Mouse (Mus musculus) C3H10T1/2 (cell line): ENCODE data around the gene Olfr460. TPM values are rescaled to one million over a fixed set of nuclear protein-coding genes. Genes with fewer than 3 reads are reported as not detected.

ENCODE experiments used
- polyA plus RNA-seq, 2 experiments: library from polyadenylated mRNA; unstranded; fragments of >200 nt; fragmentation: generic; extraction: Trizol; gene quantifications; one replicate each; pipeline ENCODE4 v1.2.1; 2012; ENCODE audit warnings: missing spikeins in 2 of 2

The Olfr460 gene
- not detected for polyA plus RNA-seq

GRCm38 (mm10) chr6:40569187-40569586 lies at the start of gene Olfr460:
Gene Olfr460 (plus strand): TSS chr6:40569487.

GRCm38 (mm10) chr6:40554950-40555349 lies 14.3 kb upstream of the Olfr460 start, which contains the start of gene Olfr461:
Gene Olfr461 (minus strand): TSS chr6:40555050.

GRCm38 (mm10) chr6:40585645-40586044 lies 16.4 kb downstream of the Olfr460 start, which contains the start of gene Clec5a:
Gene Clec5a (minus strand): TSS chr6:40585821.

GRCm38 (mm10) chr6:40613260-40613852 lies 44.1 kb downstream of the Olfr460 start, which contains the start of gene Tas2r138:
Gene Tas2r138 (minus strand): TSS chr6:40613310.

Other genes with a start within 250 kb of the Olfr460 start
- gene Agk, start 244.3 kb upstream of the Olfr460 start, polyA plus RNA-seq, result 1 to 10 TPM; 1.3 to 7.2 TPM
- gene E330009J07Rik, start 133.4 kb upstream of the Olfr460 start, polyA plus RNA-seq, result under 1 TPM; 0.32 to 0.34 TPM
- not detected for gene Wee2, start 130.4 kb upstream of the Olfr460 start, polyA plus RNA-seq
- 10 to 100 TPM in 1 of 2 experiments, 1 to 10 TPM in 1; 2.8 to 25.4 TPM for gene Ssbp1, start 98.1 kb upstream of the Olfr460 start, polyA plus RNA-seq
- gene Tas2r137, start 78.3 kb upstream of the Olfr460 start, polyA plus RNA-seq, result not detected
- not detected for gene Tas2r108, start 76.0 kb upstream of the Olfr460 start, polyA plus RNA-seq
- not detected for gene Prss37, start 50.0 kb upstream of the Olfr460 start, polyA plus RNA-seq
- not detected for gene Olfr461, start 14.4 kb upstream of the Olfr460 start, polyA plus RNA-seq
- gene Clec5a, start 16.3 kb downstream of the Olfr460 start, polyA plus RNA-seq, result not detected
- not detected for gene Tas2r138, start 43.8 kb downstream of the Olfr460 start, polyA plus RNA-seq
- under 1 TPM; 0.01 to 0.02 TPM for gene Mgam, start 59.3 kb downstream of the Olfr460 start, polyA plus RNA-seq